Comparison of ENCODE assay signal across 14 mouse cellular contexts in genomic region chr5:125321836-125322235, GRCm38 (mm10). TPM values are rescaled to one million over a fixed set of nuclear protein-coding genes. Genes with fewer than 3 reads are reported as not detected.
A peak's percentile ranks its signal among the peaks of the same experiment; 100 is the strongest.
DNase-seq lines count a peak whose midpoint lies in the region; ATAC-seq lines count a peak whose summit lies in the region.
"Had no signal": no experiment of that assay in that cellular context is flagged by ENCODE, and none has a peak within 500 bp of the region (broad histone marks: within the 10 kb centered on the region; RNA-seq: fewer than 3 reads in every experiment).

No protein-coding gene starts in this region.

- H3K36me3 ChIP-seq in hindbrain, embryonic 15.5 days = no peaks in the 10 kb centered on the region
- no peaks in the 10 kb centered on the region for H3K36me3 ChIP-seq in hindbrain, embryonic 12.5 days
- H3K36me3 ChIP-seq in midbrain, embryonic 16.5 days (ENCODE audit: control insufficient read depth, insufficient read depth, low read length) = no peaks in the 10 kb centered on the region
- no peaks in the 10 kb centered on the region for H3K36me3 ChIP-seq in midbrain, embryonic 13.5 days

- peaks cover 5% of the 10 kb centered on the region; the same call in 1 of the 2 replicates for H3K4me1 ChIP-seq in hindbrain, embryonic 15.5 days (replicated peaks)
- H3K4me1 ChIP-seq in hindbrain, embryonic 12.5 days = peaks cover 6% of the 10 kb centered on the region; the same call in 1 of the 2 replicates
- peaks cover 4% of the 10 kb centered on the region; the same call in 1 of the 2 replicates for H3K4me1 ChIP-seq in midbrain, embryonic 16.5 days (ENCODE audit: control insufficient read depth, insufficient read depth, low read length)
- H3K4me1 ChIP-seq in midbrain, embryonic 13.5 days (replicated peaks) = no peaks in the 10 kb centered on the region; the same call in 1 of the 2 replicates

- H3K4me2 ChIP-seq in hindbrain, embryonic 15.5 days = no peak overlapping the region
- H3K4me2 ChIP-seq in hindbrain, embryonic 12.5 days (replicated peaks) = no peak overlapping the region
- H3K4me2 ChIP-seq in midbrain, embryonic 16.5 days (ENCODE audit: low read length) = no peak overlapping the region
- H3K4me2 ChIP-seq in midbrain, embryonic 13.5 days (replicated peaks) = no peak overlapping the region

- H3K9me3 ChIP-seq in hindbrain, embryonic 15.5 days = no peaks in the 10 kb centered on the region
- H3K9me3 ChIP-seq in hindbrain, embryonic 12.5 days (replicated peaks) = no peaks in the 10 kb centered on the region
- no peaks in the 10 kb centered on the region for H3K9me3 ChIP-seq in midbrain, embryonic 16.5 days (replicated peaks; ENCODE audit: control insufficient read depth, low read length, poor library complexity, severe bottlenecking)
- H3K9me3 ChIP-seq in midbrain, embryonic 13.5 days = no peaks in the 10 kb centered on the region
- H3K9me3 ChIP-seq: embryonic facial prominence, embryonic 10.5 days had no signal

- ATAC-seq in hindbrain, embryonic 15.5 days (ENCODE audit: low FRiP score, low read depth) = peak; percentile 60; the same call in 1 of the 2 replicates
- ATAC-seq in hindbrain, embryonic 12.5 days (ENCODE audit: low FRiP score) = no peak
- peak; percentile 58; the same call in 1 of the 2 replicates for ATAC-seq in midbrain, embryonic 16.5 days
- ATAC-seq in midbrain, embryonic 13.5 days = no peak
- ATAC-seq in megakaryocyte-erythroid progenitor cell, adult 5-6 weeks (replicated peaks; ENCODE audit: low FRiP score, low TSS enrichment, poor library complexity, severe bottlenecking) = peak; percentile 43
- ATAC-seq: lung, postnatal 0 days had no signal

- peak; percentile 74 for DNase-seq in MN1 (ENCODE audit: low spot score)
- DNase-seq in thymus, postnatal 25 days = no peak
- DNase-seq: B cell, adult 2 months; cerebellum, adult 9-10 months; gastrocnemius, postnatal 36 days; kidney, adult 11 months; thymus, adult 18-20 months had no signal

- H3K27ac ChIP-seq in hindbrain, embryonic 15.5 days (replicated peaks) = no peak overlapping the region
- no peak overlapping the region for H3K27ac ChIP-seq in hindbrain, embryonic 12.5 days
- no peak overlapping the region for H3K27ac ChIP-seq in midbrain, embryonic 16.5 days (ENCODE audit: low read length)
- no peak overlapping the region for H3K27ac ChIP-seq in midbrain, embryonic 13.5 days
- H3K27ac ChIP-seq: embryonic facial prominence, embryonic 10.5 days had no signal

- H3K27me3 ChIP-seq in hindbrain, embryonic 15.5 days = no peaks in the 10 kb centered on the region
- no peaks in the 10 kb centered on the region for H3K27me3 ChIP-seq in hindbrain, embryonic 12.5 days
- H3K27me3 ChIP-seq in midbrain, embryonic 16.5 days (ENCODE audit: control insufficient read depth, insufficient read depth, low read depth, low read length) = no peaks in the 10 kb centered on the region
- no peaks in the 10 kb centered on the region for H3K27me3 ChIP-seq in midbrain, embryonic 13.5 days

- H3K4me3 ChIP-seq in hindbrain, embryonic 15.5 days = no peak overlapping the region
- H3K4me3 ChIP-seq in hindbrain, embryonic 12.5 days = no peak overlapping the region
- no peak overlapping the region for H3K4me3 ChIP-seq in midbrain, embryonic 16.5 days (ENCODE audit: low read depth, low read length)
- no peak overlapping the region for H3K4me3 ChIP-seq in midbrain, embryonic 13.5 days (replicated peaks)
- H3K4me3 ChIP-seq: embryonic facial prominence, embryonic 10.5 days had no signal

- H3K9ac ChIP-seq in hindbrain, embryonic 15.5 days = no peak overlapping the region
- no peak overlapping the region for H3K9ac ChIP-seq in hindbrain, embryonic 12.5 days
- no peak overlapping the region for H3K9ac ChIP-seq in midbrain, embryonic 16.5 days (ENCODE audit: low read depth, low read length)
- no peak overlapping the region for H3K9ac ChIP-seq in midbrain, embryonic 13.5 days (replicated peaks)

- 69% methylated on average over 3 of the region's 3 CpGs for WGBS in hindbrain, embryonic 15.5 days
- WGBS in hindbrain, embryonic 12.5 days = 76% methylated on average over 3 of the region's 3 CpGs
- WGBS in midbrain, embryonic 16.5 days = 63% methylated on average over 3 of the region's 3 CpGs
- 80% methylated on average over 3 of the region's 3 CpGs for WGBS in midbrain, embryonic 13.5 days

RNA-seq across cellular contexts. Expression of gene Scarb1, which starts 19.1 kb away (rescaled TPM):
- polyA plus RNA-seq in hindbrain, embryonic 15.5 days (2015; fragmentation: Nextera tagmentation; extraction: Ambion mirVana) = 46.6 and 52.4 TPM in 2 replicates
- polyA plus RNA-seq in hindbrain, embryonic 12.5 days (2016; fragmentation: Nextera tagmentation; extraction: Ambion mirVana) = 28.6 and 29.7 TPM in 2 replicates
- 43.8 and 51.6 TPM in 2 replicates for polyA plus RNA-seq in midbrain, embryonic 16.5 days (2015; fragmentation: Nextera tagmentation; extraction: Ambion mirVana)
- 22.1 and 22.8 TPM in 2 replicates for polyA plus RNA-seq in midbrain, embryonic 13.5 days (2015; fragmentation: Nextera tagmentation; extraction: Ambion mirVana)
- total RNA-seq in megakaryocyte-erythroid progenitor cell, adult 5-6 weeks (2014; fragmentation: Nextera tagmentation) = 71.7 and 85.8 TPM in 2 replicates
- total RNA-seq in megakaryocyte-erythroid progenitor cell, adult 5-6 weeks (2017) = 29.7 and 57.0 TPM in 2 replicates

Comparison
In these comparisons a context has a peak if more than half of its experiments do, and no peak if none do; other contexts are left out.
1. ATAC-seq: peak in hindbrain, embryonic 15.5 days (single experiment), midbrain, embryonic 16.5 days (single experiment) and megakaryocyte-erythroid progenitor cell, adult 5-6 weeks (single experiment); none in hindbrain, embryonic 12.5 days (single experiment) and midbrain, embryonic 13.5 days (single experiment).